Mouse (Mus musculus) mouse trophoblast stem cell (cell line): Measurements from ENCODE around the gene St6galnac6.

Experiments used
- in situ Hi-C, 2 experiments: fragments of 300-500 bp; cut with MseI, MboI; formaldehyde crosslinking; loops; 2 replicates in 1 of 2; 3 replicates in 1 of 2; pipeline ENCODE4 v1.15.1; 2025

Gene St6galnac6

GRCm38 (mm10) chr2:32585149-32585714, 14.3 kb upstream of the St6galnac6 start:
- in situ Hi-C loops: no loop called here

GRCm38 (mm10) chr2:32586871-32587351, 12.6 kb upstream of the St6galnac6 start, which contains the start of gene St6galnac4:
St6galnac4 (plus strand) TSS chr2:32587095.
- in situ Hi-C loops: no loop called here

- in situ Hi-C loops: no loop called here
These were observed 11.7 kb upstream of the St6galnac6 start for GRCm38 (mm10) chr2:32587731-32588321.

GRCm38 (mm10) chr2:32589213-32589795, 10.2 kb upstream of the St6galnac6 start:
- in situ Hi-C loops: no loop called here

- in situ Hi-C loops: no loop called here
These were observed 9.3 kb upstream of the St6galnac6 start for GRCm38 (mm10) chr2:32590224-32590623.

- in situ Hi-C loops: no loop called here
These were observed 8.3 kb upstream of the St6galnac6 start for GRCm38 (mm10) chr2:32591249-32591648.

- in situ Hi-C loops: no loop called here
These were observed 2.8 kb upstream of the St6galnac6 start for GRCm38 (mm10) chr2:32596725-32597124.

- in situ Hi-C loops: no loop called here
These were observed 2.3 kb upstream of the St6galnac6 start for GRCm38 (mm10) chr2:32597248-32597647.

GRCm38 (mm10) chr2:32597699-32598098, 1.8 kb upstream of the St6galnac6 start:
- in situ Hi-C loops: no loop called here

- in situ Hi-C loops: no loop called here
These were observed 1.0 kb upstream of the St6galnac6 start for GRCm38 (mm10) chr2:32598506-32598905.

- in situ Hi-C loops: no loop called here
These were observed 2.0 kb downstream of the St6galnac6 start for GRCm38 (mm10) chr2:32601417-32602065.

GRCm38 (mm10) chr2:32602600-32603054, 3.1 kb downstream of the St6galnac6 start:
- in situ Hi-C loops: no loop called here

- in situ Hi-C loops: no loop called here
These were observed 5.1 kb downstream of the St6galnac6 start for GRCm38 (mm10) chr2:32604631-32605030.

- in situ Hi-C loops: no loop called here
These were observed 6.9 kb downstream of the St6galnac6 start for GRCm38 (mm10) chr2:32606161-32607142.

GRCm38 (mm10) chr2:32607262-32607947, 7.9 kb downstream of the St6galnac6 start:
- in situ Hi-C loops: no loop called here

GRCm38 (mm10) chr2:32608141-32608777, 8.8 kb downstream of the St6galnac6 start:
- in situ Hi-C loops: no loop called here

- in situ Hi-C loops: no loop called here
These were observed 9.4 kb downstream of the St6galnac6 start for GRCm38 (mm10) chr2:32608778-32609435.

- in situ Hi-C loops: no loop called here
These were observed 11.2 kb downstream of the St6galnac6 start for GRCm38 (mm10) chr2:32610610-32611229.

- in situ Hi-C loops: no loop called here
These were observed 12.8 kb downstream of the St6galnac6 start for GRCm38 (mm10) chr2:32612274-32612673.
